Comparison of ENCODE assay signal across 10 mouse cellular contexts in the genomic region with DNA sequence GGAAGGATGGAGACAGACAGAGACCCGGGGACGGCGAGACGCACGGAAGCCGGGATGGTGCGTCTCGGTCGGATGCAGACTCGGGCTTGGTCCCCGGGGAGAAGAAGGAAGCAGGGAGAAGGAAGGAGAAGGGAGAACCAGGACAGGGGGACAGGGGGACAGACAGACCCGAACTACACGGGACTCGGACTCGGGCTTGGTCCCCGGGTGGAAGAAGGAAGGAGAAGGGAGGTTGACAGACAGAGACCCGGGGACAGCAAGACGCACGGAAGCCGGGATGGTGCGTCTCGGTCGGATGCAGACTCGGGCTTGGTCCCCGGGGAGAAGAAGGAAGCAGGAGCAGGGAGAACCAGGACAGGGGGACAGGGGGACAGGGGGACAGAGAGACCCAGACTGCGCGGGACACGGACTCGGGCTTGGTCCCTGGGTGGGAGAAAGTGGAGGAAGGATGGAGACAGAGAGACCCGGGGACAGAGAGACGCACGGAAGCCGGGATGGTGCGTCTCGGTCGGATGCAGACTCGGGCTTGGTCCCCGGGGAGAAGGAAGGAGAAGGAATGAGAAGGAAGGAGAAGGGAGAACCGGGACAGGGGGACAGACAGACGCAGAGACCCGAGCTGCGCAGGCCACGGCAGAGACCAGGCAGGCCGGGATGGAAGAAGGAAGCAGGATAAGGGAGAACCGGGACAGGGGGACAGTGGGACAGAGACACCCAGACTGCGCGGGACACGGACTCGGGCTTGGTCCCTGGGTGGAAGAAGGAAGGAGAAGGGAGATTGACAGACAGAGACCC. TPM values are rescaled to one million over a fixed set of nuclear protein-coding genes. Genes with fewer than 3 reads are reported as not detected.
DNase-seq lines count a peak whose midpoint lies in the region; ATAC-seq lines count a peak whose summit lies in the region.
"Not testable (repeated sequence)": the region's sequence is repeated elsewhere in the genome, so short reads cannot be mapped to it uniquely, and the experiment has no call there.
"Had no signal": no experiment of that assay in that cellular context is flagged by ENCODE, and none has a peak within 500 bp of the region (broad histone marks: within the 10 kb centered on the region; RNA-seq: fewer than 3 reads in every experiment).

No protein-coding gene starts in this region.

- peak; percentile 62 for DNase-seq in Muller cell, postnatal 12 days (ENCODE audit: inconsistent ontology term)
- DNase-seq in cerebellum, postnatal 36 days = peak; percentile 15 to 37
- DNase-seq in layer of hippocampus, adult 9-11 months = peak; percentile 18
- peak; percentile 87 for DNase-seq in midbrain, embryonic 11.5 days (ENCODE audit: low spot score, missing footprints)
- peak; percentile 25 to 41 for DNase-seq in right cerebral cortex, postnatal 10 days (ENCODE audit: low spot score in 2 of 2)
- DNase-seq in urinary bladder, postnatal 25 days (ENCODE audit: low spot score) = peak; percentile 16

- peak; percentile 14 for ATAC-seq in forebrain, embryonic 15.5 days (replicated peaks)
- ATAC-seq in hindbrain, embryonic 13.5 days (ENCODE audit: low FRiP score) = peak; percentile 11; the same call in 1 of the 2 replicates
- ATAC-seq in midbrain, embryonic 11.5 days (ENCODE audit: low FRiP score) = not testable (repeated sequence)

- H3K4me2 ChIP-seq in forebrain, embryonic 15.5 days (replicated peaks); hindbrain, embryonic 13.5 days; midbrain, embryonic 11.5 days: not testable (repeated sequence)

- H3K9ac ChIP-seq in forebrain, embryonic 15.5 days (replicated peaks); hindbrain, embryonic 13.5 days; midbrain, embryonic 11.5 days (ENCODE audit: low read length): not testable (repeated sequence)

- 85% methylated on average over 49 of the region's 49 CpGs for WGBS in forebrain, embryonic 15.5 days
- WGBS in hindbrain, embryonic 13.5 days = 87% methylated on average over 49 of the region's 49 CpGs
- WGBS in midbrain, embryonic 11.5 days = 86% methylated on average over 49 of the region's 49 CpGs

- peaks cover 41% of the 10 kb centered on the region for H3K36me3 ChIP-seq in forebrain, embryonic 15.5 days
- H3K36me3 ChIP-seq in hindbrain, embryonic 13.5 days = peaks cover 51% of the 10 kb centered on the region
- H3K36me3 ChIP-seq in midbrain, embryonic 11.5 days (ENCODE audit: control insufficient read depth, insufficient read depth, low read length) = peaks cover 36% of the 10 kb centered on the region

- not testable (repeated sequence) for H3K27ac ChIP-seq in forebrain, embryonic 15.5 days (replicated peaks); midbrain, embryonic 11.5 days (ENCODE audit: low read depth, low read length)
- peak overlapping the region; percentile 13; the same call in 1 of the 2 replicates for H3K27ac ChIP-seq in hindbrain, embryonic 13.5 days

- H3K27me3 ChIP-seq in forebrain, embryonic 15.5 days; hindbrain, embryonic 13.5 days; midbrain, embryonic 11.5 days (ENCODE audit: control insufficient read depth, insufficient read depth, low read length): not testable (repeated sequence)

- H3K9me3 ChIP-seq in forebrain, embryonic 15.5 days = peaks cover 33% of the 10 kb centered on the region
- peaks cover 52% of the 10 kb centered on the region for H3K9me3 ChIP-seq in hindbrain, embryonic 13.5 days
- peaks cover 43% of the 10 kb centered on the region for H3K9me3 ChIP-seq in midbrain, embryonic 11.5 days (ENCODE audit: control insufficient read depth, low read length)

- not testable (repeated sequence) for H3K4me1 ChIP-seq in forebrain, embryonic 15.5 days; hindbrain, embryonic 13.5 days (replicated peaks); midbrain, embryonic 11.5 days (ENCODE audit: control insufficient read depth, insufficient read depth, low read length)

- H3K4me3 ChIP-seq in forebrain, embryonic 15.5 days; hindbrain, embryonic 13.5 days; midbrain, embryonic 11.5 days (ENCODE audit: low read depth, low read length): not testable (repeated sequence)

RNA-seq across cellular contexts. Expression of a gene that starts 12.2 kb away (rescaled TPM):
- polyA plus RNA-seq in forebrain, embryonic 15.5 days (2015; fragmentation: Nextera tagmentation; extraction: Ambion mirVana) = not detected in 2 replicates
- polyA plus RNA-seq in hindbrain, embryonic 13.5 days (2015; fragmentation: Nextera tagmentation; extraction: Ambion mirVana) = not detected in 2 replicates
- polyA plus RNA-seq in midbrain, embryonic 11.5 days (2014; fragmentation: Nextera tagmentation; extraction: Ambion mirVana) = not detected in 2 replicates
- polyA plus RNA-seq: heart, embryonic 16.5 days; liver, adult 2 months had no signal

RNA-seq across cellular contexts. Expression of a gene that starts 42.1 kb away (rescaled TPM):
- not detected in 2 replicates for polyA plus RNA-seq in forebrain, embryonic 15.5 days (2015; fragmentation: Nextera tagmentation; extraction: Ambion mirVana)
- not detected in 2 replicates for polyA plus RNA-seq in hindbrain, embryonic 13.5 days (2015; fragmentation: Nextera tagmentation; extraction: Ambion mirVana)
- not detected in 2 replicates for polyA plus RNA-seq in midbrain, embryonic 11.5 days (2014; fragmentation: Nextera tagmentation; extraction: Ambion mirVana)
- polyA plus RNA-seq: heart, embryonic 16.5 days; liver, adult 2 months had no signal

Comparison
In these comparisons a context has a peak if more than half of its experiments do, and no peak if none do; other contexts are left out.
1. DNase-seq: peak in every context shown above with its lines; median percentile 87 in midbrain, embryonic 11.5 days; 62 in Muller cell, postnatal 12 days; 33 in right cerebral cortex, postnatal 10 days; 26 in cerebellum, postnatal 36 days; 18 in layer of hippocampus, adult 9-11 months; 16 in urinary bladder, postnatal 25 days.